Mouse (Mus musculus) kidney, postnatal 25 days (tissue): ENCODE data around the gene Ncstn.

Experiments
- DNase-seq, 2 experiments: peaks; one replicate each; pipeline ENCODE4 v3.0.0; 2021; ENCODE audit warnings: mixed read lengths in 2 of 2

Gene Ncstn

GRCm38 (mm10) chr1:172026201-172026901 lies 56.2 kb downstream of the Ncstn start:
- no peak for DNase-seq

GRCm38 (mm10) chr1:172025201-172025904 lies 57.2 kb downstream of the Ncstn start:
- DNase-seq = no peak

- DNase-seq = no peak
Measured at GRCm38 (mm10) chr1:172024140-172024895, 58.3 kb downstream of the Ncstn start.

- DNase-seq = no peak
Measured at GRCm38 (mm10) chr1:172019863-172020521, 62.6 kb downstream of the Ncstn start.

GRCm38 (mm10) chr1:172019339-172019738 lies 63.3 kb downstream of the Ncstn start:
- no peak for DNase-seq

GRCm38 (mm10) chr1:172018336-172019311 lies 64.0 kb downstream of the Ncstn start:
- no peak for DNase-seq

- DNase-seq = no peak
Measured at GRCm38 (mm10) chr1:172017517-172018070, 65.0 kb downstream of the Ncstn start.

- DNase-seq = no peak
Measured at GRCm38 (mm10) chr1:172016660-172017516, 65.7 kb downstream of the Ncstn start.

GRCm38 (mm10) chr1:172016031-172016430 lies 66.6 kb downstream of the Ncstn start:
- DNase-seq = no peak
